Mouse (Mus musculus): ENCODE data around the gene Gm45717. TPM values are rescaled to one million over a fixed set of nuclear protein-coding genes. Genes with fewer than 3 reads are reported as not detected.

Gene Gm45717
- polyA plus RNA-seq, 2 experiments: not detected

DNA sequence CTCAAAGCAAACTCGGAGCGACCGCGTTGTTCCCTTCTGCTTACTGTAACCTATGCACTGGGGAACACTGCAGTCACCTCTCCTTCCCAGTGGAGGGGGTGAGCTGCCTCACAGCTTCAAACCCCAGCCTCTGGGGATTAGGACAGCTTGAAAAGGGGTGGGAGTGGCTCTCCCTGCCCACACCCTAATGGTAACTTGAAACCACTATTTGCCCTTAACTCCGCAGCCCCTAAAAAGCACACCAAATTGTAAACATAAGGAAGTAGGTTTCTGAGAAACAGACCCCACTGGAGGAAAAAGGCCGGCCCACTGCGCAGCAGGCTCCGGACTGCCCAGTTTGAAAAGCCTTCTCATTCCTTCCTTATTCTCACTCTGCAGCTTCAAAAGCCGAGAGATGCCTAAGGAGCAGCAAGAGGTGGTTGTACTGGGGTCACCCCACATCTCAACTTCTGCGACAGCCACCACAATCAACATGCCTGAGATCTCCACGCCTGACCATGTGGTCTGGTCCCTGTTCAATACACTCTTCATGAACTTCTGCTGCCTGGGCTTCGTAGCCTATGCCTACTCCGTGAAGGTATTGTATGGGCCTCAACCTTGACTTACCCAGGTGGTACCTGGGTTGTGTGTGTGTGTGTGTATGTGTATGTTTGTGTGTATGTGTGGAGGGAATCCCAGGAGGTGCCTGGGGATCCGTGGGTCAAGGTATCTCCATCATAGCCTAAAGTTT lies 12.3 kb upstream of the Gm45717 start:
- no peak for DNase-seq (ENCODE audit: low read depth in 3 of 3, low spot score in 3 of 3)
- Histone ChIP-seq H3K27ac (no peak overlapping the region), H3K9me3 (ENCODE audit: control insufficient read depth, low read length) (no peaks in the 10 kb centered on the region), H3K27me3 (ENCODE audit: control insufficient read depth, insufficient read depth, low read length) (no peaks in the 10 kb centered on the region), H3K9ac (replicated peaks) (no peak overlapping the region), H3K4me1 (replicated peaks; ENCODE audit: control insufficient read depth in 2 of 2, insufficient read depth in 2 of 2, low read length in 1 of 2) (peaks cover 0 to 22% of the 10 kb centered on the region in 2 experiments; a peak in 2 of 4 replicates), H3K36me3 (replicated peaks; ENCODE audit: control insufficient read depth, insufficient read depth, low read depth) (no peaks in the 10 kb centered on the region), H3K4me2 (ENCODE audit: low read depth) (no peak overlapping the region), H3K4me3 (ENCODE audit: insufficient read depth in 1 of 2, low read depth in 2 of 2, low read length in 2 of 2) (no peak overlapping the region)
- WGBS (ENCODE audit: insufficient replicate concordance): 16% methylated on average over 14 of the region's 14 CpGs
- TF ChIP-seq CTCF (IDR thresholded peaks at IDR 0.05; ENCODE audit: low read depth) (no peak), EP300 (IDR thresholded peaks at IDR 0.05; ENCODE audit: low read depth) (no peak)
- ATAC-seq (ENCODE audit: insufficient read depth): no peak

DNA sequence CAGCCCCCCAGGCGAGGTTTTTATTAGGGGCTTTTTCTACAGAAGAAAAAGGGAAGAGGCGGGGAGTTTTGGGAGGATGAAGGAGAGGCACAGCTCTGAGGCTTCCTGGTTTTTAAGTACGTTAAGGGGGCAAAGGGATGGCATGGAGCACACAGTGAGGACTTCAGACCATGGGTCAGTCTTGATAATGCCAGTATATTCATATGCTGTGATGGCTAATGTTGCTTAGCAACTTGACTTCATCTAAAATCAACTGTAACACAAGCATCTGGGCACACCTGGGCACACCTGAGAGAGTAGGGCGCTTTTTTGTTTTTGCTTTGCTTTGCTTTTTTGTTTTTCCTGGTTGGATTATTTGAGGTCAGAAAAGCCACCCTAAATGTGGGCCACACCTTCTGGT lies 11.2 kb upstream of the Gm45717 start, which contains the start of gene Ifitm1:
Gene Ifitm1, plus strand, starts transcription at position 301 of the 400 bp plus-strand sequence.
- TF ChIP-seq CTCF (IDR thresholded peaks at IDR 0.05; ENCODE audit: low read depth): no peak
- no peak for TF ChIP-seq EP300 (IDR thresholded peaks at IDR 0.05; ENCODE audit: low read depth)
- Histone ChIP-seq H3K9ac (replicated peaks) (no peak within 1 kb of the TSS), H3K27ac (no peak within 1 kb of the TSS), H3K4me3 (ENCODE audit: insufficient read depth in 1 of 2, low read depth in 2 of 2, low read length in 2 of 2) (no peak within 1 kb of the TSS), H3K9me3 (ENCODE audit: control insufficient read depth, low read length) (no peaks in the 10 kb centered on the region), H3K27me3 (ENCODE audit: control insufficient read depth, insufficient read depth, low read length) (no peaks in the 10 kb centered on the region), H3K4me1 (replicated peaks; ENCODE audit: control insufficient read depth in 2 of 2, insufficient read depth in 2 of 2, low read length in 1 of 2) (peaks cover 0 to 22% of the 10 kb centered on the region in 2 experiments; a peak in 2 of 4 replicates), H3K4me2 (ENCODE audit: low read depth) (no peak within 1 kb of the TSS), H3K36me3 (replicated peaks; ENCODE audit: control insufficient read depth, insufficient read depth, low read depth) (no peaks in the 10 kb centered on the region)
- ATAC-seq (ENCODE audit: insufficient read depth): no peak
- 54% methylated on average over 4 of the region's 4 CpGs for WGBS (ENCODE audit: insufficient replicate concordance)
- no peak for DNase-seq (ENCODE audit: low read depth in 3 of 3, low spot score in 3 of 3)

DNA sequence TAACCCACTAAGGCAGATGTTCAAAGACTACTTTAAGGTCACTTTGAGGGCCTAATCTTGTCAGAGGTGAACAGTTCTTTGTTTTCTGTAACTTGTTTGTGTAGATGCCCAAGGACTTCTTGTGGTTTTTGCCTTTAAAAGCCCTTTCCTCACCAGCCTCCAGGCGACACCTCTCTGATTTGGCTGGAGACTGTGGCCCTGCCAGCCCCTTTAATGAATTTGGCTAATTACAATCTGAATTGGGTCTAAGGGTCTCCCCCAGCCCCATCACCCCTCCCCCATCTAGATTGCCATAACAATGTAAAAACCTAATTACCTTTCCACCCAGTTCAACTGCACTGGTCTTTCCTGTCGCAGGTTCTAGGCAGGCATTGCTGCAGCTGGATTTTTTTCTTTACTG lies 7.0 kb upstream of the Gm45717 start:
- no peak overlapping the region for H3K27ac ChIP-seq
- no peak for TF ChIP-seq EP300 (IDR thresholded peaks at IDR 0.05; ENCODE audit: low read depth)
- no peak for TF ChIP-seq CTCF (IDR thresholded peaks at IDR 0.05; ENCODE audit: low read depth)
- no peak overlapping the region for H3K4me2 ChIP-seq (ENCODE audit: low read depth)
- no peak overlapping the region for H3K9ac ChIP-seq (replicated peaks)
- 69% methylated on average over 2 of the region's 2 CpGs for WGBS (ENCODE audit: insufficient replicate concordance)
- H3K4me3 ChIP-seq (ENCODE audit: insufficient read depth in 1 of 2, low read depth in 2 of 2, low read length in 2 of 2): no peak overlapping the region
- H3K27me3 ChIP-seq (ENCODE audit: control insufficient read depth, insufficient read depth, low read length): no peaks in the 10 kb centered on the region
- peaks cover 0 to 3% of the 10 kb centered on the region in 2 experiments; a peak in 2 of 4 replicates for H3K4me1 ChIP-seq (replicated peaks; ENCODE audit: control insufficient read depth in 2 of 2, insufficient read depth in 2 of 2, low read length in 1 of 2)
- DNase-seq (ENCODE audit: low read depth in 3 of 3, low spot score in 3 of 3) (no peak), ATAC-seq (ENCODE audit: insufficient read depth) (no peak)
- H3K9me3 ChIP-seq (ENCODE audit: control insufficient read depth, low read length): no peaks in the 10 kb centered on the region
- H3K36me3 ChIP-seq (replicated peaks; ENCODE audit: control insufficient read depth, insufficient read depth, low read depth): no peaks in the 10 kb centered on the region

DNA sequence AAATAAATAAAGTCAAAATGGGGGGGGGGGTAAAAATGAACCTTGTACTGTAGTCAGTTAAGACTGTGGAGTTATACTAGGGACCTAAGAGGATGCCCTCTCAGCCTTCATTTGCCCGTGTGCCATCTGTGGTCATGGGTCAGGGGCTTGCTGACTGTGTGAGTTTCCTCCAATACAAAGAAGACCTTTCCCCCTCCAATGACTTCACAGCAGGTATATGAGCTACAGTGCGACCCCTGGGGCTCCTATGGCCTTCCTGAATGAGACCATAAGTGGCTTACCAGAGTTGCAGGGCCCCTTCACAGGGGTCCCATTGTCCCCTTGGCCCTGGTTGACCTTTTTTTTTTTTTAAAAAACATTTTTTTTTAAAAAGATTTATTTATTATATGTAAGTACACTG lies 5.7 kb upstream of the Gm45717 start:
- TF ChIP-seq EP300 (IDR thresholded peaks at IDR 0.05; ENCODE audit: low read depth) (no peak), CTCF (IDR thresholded peaks at IDR 0.05; ENCODE audit: low read depth) (no peak)
- DNase-seq (ENCODE audit: low read depth in 3 of 3, low spot score in 3 of 3) (no peak), ATAC-seq (ENCODE audit: insufficient read depth) (no peak)
- H3K4me2 ChIP-seq (ENCODE audit: low read depth): no peak overlapping the region
- 55% methylated on average over 2 of the region's 2 CpGs for WGBS (ENCODE audit: insufficient replicate concordance)
- no peak overlapping the region for H3K9ac ChIP-seq (replicated peaks)
- H3K9me3 ChIP-seq (ENCODE audit: control insufficient read depth, low read length): no peaks in the 10 kb centered on the region
- H3K4me1 ChIP-seq (replicated peaks; ENCODE audit: control insufficient read depth in 2 of 2, insufficient read depth in 2 of 2, low read length in 1 of 2): peaks cover 0 to 6% of the 10 kb centered on the region in 2 experiments; a peak in 2 of 4 replicates
- H3K4me3 ChIP-seq (ENCODE audit: insufficient read depth in 1 of 2, low read depth in 2 of 2, low read length in 2 of 2): no peak overlapping the region
- H3K36me3 ChIP-seq (replicated peaks; ENCODE audit: control insufficient read depth, insufficient read depth, low read depth): no peaks in the 10 kb centered on the region
- H3K27ac ChIP-seq: no peak overlapping the region
- H3K27me3 ChIP-seq (ENCODE audit: control insufficient read depth, insufficient read depth, low read length): no peaks in the 10 kb centered on the region

DNA sequence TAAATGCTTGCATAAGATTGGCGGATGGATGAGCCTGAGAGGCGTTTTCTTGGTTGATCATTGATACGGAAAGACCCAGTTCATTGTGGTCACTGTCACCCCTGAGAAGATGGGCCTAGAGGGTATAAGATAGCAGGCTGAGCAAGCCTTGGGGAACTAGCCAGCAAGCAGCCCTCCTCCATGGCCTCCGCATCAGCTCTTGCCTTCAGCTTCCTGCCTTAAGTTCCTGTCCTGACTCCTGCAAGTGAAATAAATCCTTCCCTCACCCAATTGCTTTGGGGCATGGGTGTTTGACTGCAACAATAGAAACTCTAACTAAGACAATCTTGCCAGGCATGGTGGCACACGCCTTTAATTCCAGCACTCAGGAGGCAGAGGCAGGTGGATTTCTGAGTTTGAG lies 4.3 kb upstream of the Gm45717 start:
- H3K4me3 ChIP-seq (ENCODE audit: insufficient read depth in 1 of 2, low read depth in 2 of 2, low read length in 2 of 2): no peak overlapping the region
- no peaks in the 10 kb centered on the region for H3K36me3 ChIP-seq (replicated peaks; ENCODE audit: control insufficient read depth, insufficient read depth, low read depth)
- no peak overlapping the region for H3K27ac ChIP-seq
- no peak for DNase-seq (ENCODE audit: low read depth in 3 of 3, low spot score in 3 of 3)
- 40% methylated on average over 5 of the region's 5 CpGs for WGBS (ENCODE audit: insufficient replicate concordance)
- H3K27me3 ChIP-seq (ENCODE audit: control insufficient read depth, insufficient read depth, low read length): no peaks in the 10 kb centered on the region
- ATAC-seq (ENCODE audit: insufficient read depth): no peak
- TF ChIP-seq EP300 (IDR thresholded peaks at IDR 0.05; ENCODE audit: low read depth) (no peak), CTCF (IDR thresholded peaks at IDR 0.05; ENCODE audit: low read depth) (no peak)
- H3K9me3 ChIP-seq (ENCODE audit: control insufficient read depth, low read length): no peaks in the 10 kb centered on the region
- no peak overlapping the region for H3K9ac ChIP-seq (replicated peaks)
- peaks cover 3 to 11% of the 10 kb centered on the region in 2 experiments; a peak in 3 of 4 replicates for H3K4me1 ChIP-seq (replicated peaks; ENCODE audit: control insufficient read depth in 2 of 2, insufficient read depth in 2 of 2, low read length in 1 of 2)
- no peak overlapping the region for H3K4me2 ChIP-seq (ENCODE audit: low read depth)

Measured in liver, embryonic 14.5 days (tissue).